Mouse (Mus musculus) G1E (cell line): ENCODE data around the gene Nop2.

Experiments used
- CTCF ChIP-seq: IDR thresholded peaks from 2 replicates; pipeline ENCODE4 v1.5.1; 2012; ENCODE audit warnings: low read depth, low read length, inconsistent platforms, mixed read lengths
- POLR2AphosphoS5 ChIP-seq: IDR thresholded peaks from 2 replicates; pipeline ENCODE4 v1.6.1; 2012; ENCODE audit warnings: low read depth, low read length, inconsistent platforms; ENCODE audit not compliant: insufficient replicate concordance
- TAL1 ChIP-seq: conservative IDR thresholded peaks from 2 replicates; pipeline ENCODE4 v1.6.1; 2012; ENCODE audit warnings: low read depth, low read length, inconsistent platforms, mixed read lengths

DNA sequence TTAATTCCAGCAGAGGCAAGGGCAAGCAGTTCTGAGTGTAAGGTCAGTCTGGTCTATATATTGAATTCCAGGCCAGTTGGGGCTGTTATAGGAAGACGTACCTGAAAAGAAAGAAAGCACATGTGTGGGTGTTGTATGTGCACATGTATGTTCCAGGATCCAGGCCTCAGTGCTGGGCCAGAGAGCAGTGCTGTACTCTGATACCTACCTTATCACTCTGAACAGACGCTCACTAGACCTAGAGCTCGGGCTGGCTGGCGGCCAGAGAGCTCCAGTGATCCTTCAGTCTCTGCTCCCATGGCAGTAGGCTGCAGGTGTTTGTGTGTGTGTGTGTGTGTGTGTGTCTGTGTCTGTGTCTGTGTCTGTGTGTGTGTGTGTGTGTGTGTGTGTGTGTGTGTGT is 27.5 kb upstream of the Nop2 start:
- TF ChIP-seq CTCF (no peak), POLR2AphosphoS5 (no peak), TAL1 (peak; percentile 37; the same call in 1 of the 2 replicates)
